15 mouse cellular contexts compared by ENCODE assay signal in the genomic region with DNA sequence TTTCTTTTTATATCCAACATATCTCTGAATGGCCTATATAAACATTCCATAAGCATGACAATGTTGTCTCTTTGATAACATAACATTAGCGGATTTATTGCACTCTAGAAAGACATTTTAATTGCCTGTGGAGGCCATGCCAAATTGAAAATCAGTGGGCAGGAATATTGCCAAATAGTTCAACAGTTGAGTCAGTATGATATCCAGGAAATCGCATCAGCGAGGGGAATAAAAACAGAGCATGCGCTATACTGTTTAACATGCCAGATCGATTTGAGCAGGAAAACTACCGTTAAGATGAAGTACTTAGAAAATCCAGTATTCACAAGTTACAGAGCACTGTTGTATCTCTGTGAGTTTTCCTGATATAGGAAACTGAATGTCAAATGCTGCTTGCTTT.
DNase-seq lines count a peak whose midpoint lies in the region; ATAC-seq and TF ChIP-seq lines count a peak whose summit lies in the region.
"Had no signal": no experiment of that assay in that cellular context is flagged by ENCODE, and none has a peak within 500 bp of the region (broad histone marks: within the 10 kb centered on the region; RNA-seq: fewer than 3 reads in every experiment).

No protein-coding gene starts in this region.

- no peak overlapping the region for H3K4me2 ChIP-seq in lung, embryonic 14.5 days
- peak overlapping the region; percentile 51 for H3K4me2 ChIP-seq in myocyte (ENCODE audit: low read depth)
- H3K4me2 ChIP-seq: heart, embryonic 15.5 days; limb, embryonic 15.5 days had no signal

- TF ChIP-seq CTCF in lung, embryonic 14.5 days (IDR thresholded peaks at IDR 0.05; ENCODE audit: low read depth): no peak

- H3K27me3 ChIP-seq in lung, embryonic 14.5 days (ENCODE audit: insufficient read depth, low read length): no peaks in the 10 kb centered on the region
- no peaks in the 10 kb centered on the region for H3K27me3 ChIP-seq in myocyte (ENCODE audit: control insufficient read depth, insufficient read depth, insufficient read length)
- H3K27me3 ChIP-seq: heart, embryonic 15.5 days; limb, embryonic 15.5 days had no signal

- H3K4me1 ChIP-seq in lung, embryonic 14.5 days (ENCODE audit: insufficient read depth): no peaks in the 10 kb centered on the region
- H3K4me1 ChIP-seq: heart, embryonic 15.5 days; limb, embryonic 15.5 days had no signal

- no peak overlapping the region for H3K9ac ChIP-seq in lung, embryonic 14.5 days
- H3K9ac ChIP-seq: heart, embryonic 15.5 days; limb, embryonic 15.5 days had no signal

- no peaks in the 10 kb centered on the region for H3K79me2 ChIP-seq in myocyte (ENCODE audit: control insufficient read depth, insufficient read depth)

- no peak overlapping the region for H3K4me3 ChIP-seq in lung, embryonic 14.5 days (ENCODE audit: low read depth, low read length)
- H3K4me3 ChIP-seq in myocyte: no peak overlapping the region
- H3K4me3 ChIP-seq: heart, embryonic 15.5 days; limb, embryonic 15.5 days had no signal

- peak; percentile 12 for DNase-seq in heart, adult 11 months
- no peak for DNase-seq in heart, adult 9 months (ENCODE audit: low spot score in 2 of 2)
- peak; percentile 54 for DNase-seq in lung, embryonic 14.5 days
- no peak for DNase-seq in lung, postnatal 4 days
- DNase-seq in brain, adult 2 months (ENCODE audit: low read depth, low spot score): peak; percentile 7
- DNase-seq in left cerebral cortex, adult 11 months (ENCODE audit: low spot score): no peak
- DNase-seq: adrenal gland, adult 2 months; cerebellum, adult 18-20 months; kidney, adult 9 months; lung, adult 18-20 months; thymus, postnatal 4 days had no signal

- H3K27ac ChIP-seq in lung, embryonic 14.5 days (ENCODE audit: low read depth): no peak overlapping the region
- H3K27ac ChIP-seq: heart, embryonic 15.5 days; limb, embryonic 15.5 days; macrophage had no signal

- no peak for ATAC-seq in lung, embryonic 14.5 days (ENCODE audit: insufficient read depth)

- WGBS in lung, embryonic 14.5 days: 51% methylated on average over 6 of the region's 6 CpGs

- H3K36me3 ChIP-seq in lung, embryonic 14.5 days (ENCODE audit: insufficient read depth): no peaks in the 10 kb centered on the region
- H3K36me3 ChIP-seq in myocyte (ENCODE audit: control insufficient read depth, insufficient read depth): no peaks in the 10 kb centered on the region
- H3K36me3 ChIP-seq: heart, embryonic 15.5 days; limb, embryonic 15.5 days had no signal

- no peaks in the 10 kb centered on the region for H3K9me3 ChIP-seq in lung, embryonic 14.5 days (ENCODE audit: low read depth, low read length)
- H3K9me3 ChIP-seq: heart, embryonic 15.5 days; limb, embryonic 15.5 days had no signal

- no peak overlapping the region for H3ac ChIP-seq in myocyte (ENCODE audit: control insufficient read depth, insufficient read length)

- no peak for TF ChIP-seq POLR2A in myocyte (IDR thresholded peaks at IDR 0.05; ENCODE audit: insufficient read length, low read depth)

TF ChIP-seq in myocyte, 11 proteins besides CTCF, POLR2A, EP300 and RAD21:
- no peak for TF ChIP-seq REST (IDR thresholded peaks at IDR 0.05; ENCODE audit: insufficient read depth, insufficient read length)
- no peak for TF ChIP-seq MAX (IDR thresholded peaks at IDR 0.05; ENCODE audit: low read depth)
- no peak for TF ChIP-seq TCF3 (IDR thresholded peaks at IDR 0.05; ENCODE audit: insufficient read length, low read depth)
- no peak for TF ChIP-seq MYOG (IDR thresholded peaks at IDR 0.05; ENCODE audit: control insufficient read depth in 1 of 3, insufficient read depth in 1 of 3, insufficient read length in 2 of 3, low read depth in 2 of 3)
- no peak for TF ChIP-seq TCF12 (IDR thresholded peaks at IDR 0.05; ENCODE audit: insufficient read depth, poor library complexity, severe bottlenecking)
- TF ChIP-seq CEBPB (IDR thresholded peaks at IDR 0.05; ENCODE audit: insufficient read depth, poor library complexity, severe bottlenecking): no peak
- no peak for TF ChIP-seq MYOD1 (IDR thresholded peaks at IDR 0.05; ENCODE audit: control insufficient read depth in 1 of 3, insufficient read length in 2 of 3, low read depth in 2 of 3)
- no peak for TF ChIP-seq SRF (IDR thresholded peaks at IDR 0.05; ENCODE audit: control insufficient read depth, insufficient read length, low read depth)
- TF ChIP-seq E2F4 (IDR thresholded peaks at IDR 0.05; ENCODE audit: insufficient read depth): no peak
- TF ChIP-seq USF1 (IDR thresholded peaks at IDR 0.05; ENCODE audit: low read depth): no peak
- no peak for TF ChIP-seq POLR2AphosphoS2 (IDR thresholded peaks at IDR 0.05; ENCODE audit: insufficient read length, low read depth)

Comparison
In these comparisons a context has a peak if more than half of its experiments do, and no peak if none do; other contexts are left out.
1. DNase-seq: peak in heart, adult 11 months (single experiment), lung, embryonic 14.5 days (single experiment) and brain, adult 2 months (single experiment); none in heart, adult 9 months (0 of 2), lung, postnatal 4 days (0 of 2) and left cerebral cortex, adult 11 months (single experiment).